Mouse (Mus musculus): Measurements from ENCODE around the gene Slx4ip. TPM values are rescaled to one million over a fixed set of nuclear protein-coding genes. Genes with fewer than 3 reads are reported as not detected.

Gene Slx4ip
- polyA plus RNA-seq, 1 experiment = 2.1 TPM

DNA sequence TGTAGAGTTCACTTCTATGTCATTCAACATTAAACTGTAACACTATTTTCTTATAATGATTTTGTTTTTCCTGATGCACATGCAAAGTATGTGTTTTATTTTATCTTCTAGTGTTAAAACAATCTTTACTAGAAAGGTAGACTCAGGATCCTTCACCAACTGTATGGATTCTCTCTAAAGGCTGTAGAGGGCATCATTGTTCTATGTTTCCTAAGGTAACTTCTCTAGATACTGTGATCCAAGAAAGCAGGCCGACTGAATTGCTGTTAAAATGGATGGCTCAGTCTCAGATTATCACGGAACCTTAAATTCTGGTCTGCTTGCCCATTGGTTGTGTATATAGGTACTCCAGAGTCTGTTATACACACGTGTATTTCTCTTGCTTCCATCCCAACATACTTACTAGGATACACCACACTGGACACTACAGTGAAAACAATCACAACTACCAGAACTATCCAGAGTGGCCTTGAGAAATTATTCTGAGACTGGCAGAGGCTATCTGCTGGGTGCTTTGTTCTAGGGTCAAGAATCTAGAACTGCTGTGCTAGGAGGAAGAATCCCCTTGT lies 23.4 kb downstream of the Slx4ip start:
- TF ChIP-seq POLR2A (IDR thresholded peaks at IDR 0.05; ENCODE audit: control insufficient read depth, low read depth, low read length) = no peak
- no peak for TF ChIP-seq CTCF (IDR thresholded peaks at IDR 0.05; ENCODE audit: control insufficient read depth, insufficient read depth, insufficient replicate concordance, low read depth, low read length)

DNA sequence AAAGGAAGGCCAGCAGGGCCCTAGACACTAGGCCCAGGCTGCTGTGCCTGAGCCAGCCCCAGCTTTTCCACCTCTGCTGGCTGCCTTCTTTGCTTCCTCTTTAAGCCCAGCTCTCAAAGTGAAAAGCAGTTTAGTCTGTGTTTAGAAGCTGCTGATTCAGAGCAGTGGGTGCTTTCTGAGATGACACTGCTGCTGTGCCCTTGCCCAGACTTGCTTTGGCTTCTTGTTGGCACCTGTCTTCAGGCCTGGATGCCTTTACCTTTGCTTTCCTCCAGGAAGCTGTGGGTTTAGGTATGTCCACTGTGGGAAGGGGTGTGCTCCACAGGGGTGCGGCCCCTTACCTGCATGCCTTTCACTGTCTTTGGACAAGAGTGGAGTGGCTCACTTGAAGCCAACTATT lies 28.4 kb downstream of the Slx4ip start:
- no peak overlapping the region for H3K4me3 ChIP-seq (ENCODE audit: control insufficient read depth, low read depth, low read length)
- H3K36me3 ChIP-seq (ENCODE audit: control insufficient read depth, insufficient read depth, low read length) = no peaks in the 10 kb centered on the region
- H3K4me1 ChIP-seq (ENCODE audit: control insufficient read depth, insufficient read depth, low read length) = no peaks in the 10 kb centered on the region
- TF ChIP-seq CTCF (IDR thresholded peaks at IDR 0.05; ENCODE audit: control insufficient read depth, insufficient read depth, insufficient replicate concordance, low read depth, low read length) = no peak
- no peak for TF ChIP-seq POLR2A (IDR thresholded peaks at IDR 0.05; ENCODE audit: control insufficient read depth, low read depth, low read length)
- no peaks in the 10 kb centered on the region for H3K27me3 ChIP-seq (ENCODE audit: control insufficient read depth, insufficient read depth, low read length)
- H3K27ac ChIP-seq (ENCODE audit: control insufficient read depth, insufficient read depth, low read depth, low read length) = no peak overlapping the region

More for the DNA sequence above, 23.4 kb downstream of the Slx4ip start:
- no peaks in the 10 kb centered on the region for H3K36me3 ChIP-seq (ENCODE audit: control insufficient read depth, insufficient read depth, low read length)
- no peaks in the 10 kb centered on the region for H3K4me1 ChIP-seq (ENCODE audit: control insufficient read depth, insufficient read depth, low read length)
- no peak overlapping the region for H3K4me3 ChIP-seq (ENCODE audit: control insufficient read depth, low read depth, low read length)
- no peaks in the 10 kb centered on the region for H3K27me3 ChIP-seq (ENCODE audit: control insufficient read depth, insufficient read depth, low read length)
- H3K27ac ChIP-seq (ENCODE audit: control insufficient read depth, insufficient read depth, low read depth, low read length) = no peak overlapping the region

DNA sequence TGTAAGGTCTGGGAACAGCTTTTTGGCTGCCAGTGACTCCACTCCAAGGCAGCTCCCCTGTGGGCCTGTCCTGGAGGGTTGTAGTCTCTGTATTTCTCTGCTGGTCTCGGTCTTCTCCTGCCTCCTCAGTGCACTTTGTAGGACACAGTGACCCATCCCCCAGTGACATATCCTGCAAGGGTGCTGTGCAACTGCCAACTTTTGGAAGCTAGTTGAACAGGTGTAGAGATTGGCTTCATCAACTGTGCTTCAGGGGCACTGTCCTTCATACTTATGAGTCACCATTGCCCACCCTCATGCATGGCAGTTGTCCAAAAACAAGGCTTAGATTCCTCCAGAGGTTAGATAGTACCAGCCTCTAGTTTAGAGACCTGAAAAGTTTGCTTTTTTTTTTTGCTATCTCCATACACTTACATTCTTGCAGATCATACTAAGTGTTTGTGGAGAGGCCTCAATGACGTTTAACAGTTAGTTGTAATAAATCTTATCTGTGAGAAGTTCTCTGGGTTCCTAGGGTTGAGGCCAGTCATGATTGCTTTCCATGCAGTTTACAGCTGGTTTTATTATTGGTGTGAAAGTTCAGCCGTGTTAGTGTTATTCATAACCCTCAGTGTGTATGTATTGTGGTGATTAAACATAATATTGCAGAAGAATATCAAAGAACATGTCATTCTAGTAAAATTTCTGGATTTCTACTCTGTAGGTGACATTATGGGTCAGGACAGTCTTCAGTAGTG lies 29.4 kb downstream of the Slx4ip start:
- no peaks in the 10 kb centered on the region for H3K27me3 ChIP-seq (ENCODE audit: control insufficient read depth, insufficient read depth, low read length)
- H3K4me1 ChIP-seq (ENCODE audit: control insufficient read depth, insufficient read depth, low read length) = no peaks in the 10 kb centered on the region
- no peak overlapping the region for H3K4me3 ChIP-seq (ENCODE audit: control insufficient read depth, low read depth, low read length)
- TF ChIP-seq POLR2A (IDR thresholded peaks at IDR 0.05; ENCODE audit: control insufficient read depth, low read depth, low read length) (no peak), CTCF (IDR thresholded peaks at IDR 0.05; ENCODE audit: control insufficient read depth, insufficient read depth, insufficient replicate concordance, low read depth, low read length) (no peak)
- no peak overlapping the region for H3K27ac ChIP-seq (ENCODE audit: control insufficient read depth, insufficient read depth, low read depth, low read length)
- no peaks in the 10 kb centered on the region for H3K36me3 ChIP-seq (ENCODE audit: control insufficient read depth, insufficient read depth, low read length)

DNA sequence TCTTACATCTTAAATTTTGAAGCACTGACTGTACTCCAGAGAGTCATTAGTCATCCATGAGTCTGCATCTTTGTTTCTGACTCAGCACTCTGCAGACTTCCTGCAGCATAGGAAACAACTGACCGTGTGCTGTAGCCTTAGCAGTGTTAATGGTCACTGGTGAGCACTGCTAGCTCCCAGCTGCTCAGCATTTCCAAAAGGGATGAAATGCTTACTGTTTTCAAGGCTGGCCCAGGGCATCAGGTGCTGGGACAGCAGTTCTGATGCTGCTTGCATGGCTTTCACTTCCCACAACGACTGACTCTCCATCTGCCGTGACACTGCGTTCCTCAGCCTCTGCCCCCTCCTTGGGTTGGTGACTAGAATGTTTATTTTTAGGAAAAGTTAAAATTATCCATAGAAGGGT lies 30.0 kb downstream of the Slx4ip start:
- Histone ChIP-seq H3K27me3 (ENCODE audit: control insufficient read depth, insufficient read depth, low read length) (no peaks in the 10 kb centered on the region), H3K4me1 (ENCODE audit: control insufficient read depth, insufficient read depth, low read length) (no peaks in the 10 kb centered on the region), H3K27ac (ENCODE audit: control insufficient read depth, insufficient read depth, low read depth, low read length) (no peak overlapping the region; the same call in 1 of the 2 replicates), H3K4me3 (ENCODE audit: control insufficient read depth, low read depth, low read length) (no peak overlapping the region), H3K36me3 (ENCODE audit: control insufficient read depth, insufficient read depth, low read length) (no peaks in the 10 kb centered on the region)
- no peak for TF ChIP-seq POLR2A (IDR thresholded peaks at IDR 0.05; ENCODE audit: control insufficient read depth, low read depth, low read length)

DNA sequence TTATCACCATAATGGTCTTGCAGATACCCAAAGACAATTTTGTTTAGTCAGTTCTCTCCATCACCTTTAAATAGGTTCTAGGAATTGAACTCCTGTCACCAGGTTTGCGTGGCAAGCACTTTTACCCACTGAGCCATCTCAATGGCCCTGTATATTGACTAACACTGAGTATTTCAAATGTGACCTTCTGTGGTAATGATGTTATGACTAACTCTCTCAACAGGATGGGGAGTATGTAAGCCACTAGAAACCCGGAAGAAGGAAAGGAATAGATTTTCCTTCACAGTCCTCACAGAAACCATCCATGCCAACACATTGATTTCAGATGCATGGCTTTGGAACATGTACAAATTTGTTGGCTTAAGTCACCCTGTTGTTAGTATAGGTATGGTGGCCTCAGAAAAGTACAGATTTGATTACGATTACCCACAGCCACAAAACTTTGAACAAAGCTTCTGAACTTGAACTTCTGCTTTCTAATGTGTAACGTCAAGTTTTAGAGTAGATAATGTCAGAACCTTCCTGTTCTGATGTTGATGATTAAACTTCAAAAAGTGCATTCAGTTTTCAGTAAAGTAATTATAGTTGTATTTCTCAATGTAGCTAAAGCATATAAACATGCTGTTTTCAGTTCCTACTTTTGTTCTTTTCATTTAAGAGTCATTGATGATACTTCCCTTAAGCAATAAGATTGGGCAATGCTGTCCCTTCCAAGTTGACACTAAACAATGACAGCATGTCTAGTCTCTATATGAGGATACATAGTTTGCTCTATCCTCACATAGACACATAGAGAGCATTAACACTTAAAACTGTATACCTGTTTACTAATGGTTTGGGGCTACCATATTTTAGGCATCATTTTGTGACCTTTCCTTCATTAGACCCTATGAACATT lies 45.6 kb downstream of the Slx4ip start:
- Histone ChIP-seq H3K4me1 (ENCODE audit: control insufficient read depth, insufficient read depth, low read length) (no peaks in the 10 kb centered on the region), H3K27ac (ENCODE audit: control insufficient read depth, insufficient read depth, low read depth, low read length) (no peak overlapping the region), H3K27me3 (ENCODE audit: control insufficient read depth, insufficient read depth, low read length) (no peaks in the 10 kb centered on the region), H3K36me3 (ENCODE audit: control insufficient read depth, insufficient read depth, low read length) (no peaks in the 10 kb centered on the region), H3K4me3 (ENCODE audit: control insufficient read depth, low read depth, low read length) (peak overlapping the region; percentile 30; the same call in 1 of the 2 replicates)
- TF ChIP-seq CTCF (IDR thresholded peaks at IDR 0.05; ENCODE audit: control insufficient read depth, insufficient read depth, insufficient replicate concordance, low read depth, low read length) (no peak), POLR2A (IDR thresholded peaks at IDR 0.05; ENCODE audit: control insufficient read depth, low read depth, low read length) (no peak)

DNA sequence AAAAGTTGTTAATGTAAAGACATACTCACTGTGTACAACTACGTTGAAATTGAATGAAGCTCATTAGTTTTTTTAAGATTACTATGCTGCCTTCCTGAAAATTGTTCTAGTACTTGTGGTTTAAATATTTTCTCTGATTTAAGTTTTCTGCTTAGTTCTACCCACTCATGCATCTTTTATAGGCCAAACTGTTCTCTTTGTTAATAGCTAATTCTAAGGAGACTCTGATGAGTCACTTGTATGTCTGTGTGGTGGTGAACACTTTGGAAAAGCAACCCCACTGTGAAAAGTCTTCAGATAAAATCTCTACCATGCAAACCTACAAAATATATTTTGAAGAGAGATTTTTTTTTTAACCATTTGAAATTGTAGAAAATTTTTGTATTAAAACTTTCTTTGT lies 47.2 kb downstream of the Slx4ip start:
- Histone ChIP-seq H3K27ac (ENCODE audit: control insufficient read depth, insufficient read depth, low read depth, low read length) (no peak overlapping the region), H3K27me3 (ENCODE audit: control insufficient read depth, insufficient read depth, low read length) (no peaks in the 10 kb centered on the region), H3K4me3 (ENCODE audit: control insufficient read depth, low read depth, low read length) (no peak overlapping the region), H3K36me3 (ENCODE audit: control insufficient read depth, insufficient read depth, low read length) (no peaks in the 10 kb centered on the region), H3K4me1 (ENCODE audit: control insufficient read depth, insufficient read depth, low read length) (no peaks in the 10 kb centered on the region)
- no peak for TF ChIP-seq POLR2A (IDR thresholded peaks at IDR 0.05; ENCODE audit: control insufficient read depth, low read depth, low read length)
- no peak for TF ChIP-seq CTCF (IDR thresholded peaks at IDR 0.05; ENCODE audit: control insufficient read depth, insufficient read depth, insufficient replicate concordance, low read depth, low read length)

DNA sequence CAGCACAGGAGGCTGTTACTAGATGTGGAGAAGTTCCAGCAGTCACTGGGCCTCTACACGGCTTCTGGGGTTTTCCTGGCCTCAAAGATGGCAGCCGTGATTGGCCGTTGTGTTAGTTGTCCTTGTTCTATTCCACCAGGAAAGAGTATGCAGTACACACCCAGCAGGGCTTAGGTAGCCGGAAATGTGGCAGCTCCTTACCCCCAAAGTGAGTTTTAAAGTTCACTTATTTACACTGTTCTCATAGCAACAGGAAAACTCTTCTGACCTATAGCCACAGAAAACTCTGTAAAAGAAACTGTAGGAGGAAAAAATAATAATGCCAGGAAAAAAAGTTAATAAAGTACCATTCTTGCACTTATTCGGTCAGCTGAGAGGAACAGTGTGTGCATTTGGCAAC lies 55.3 kb downstream of the Slx4ip start:
- no peak overlapping the region for H3K27ac ChIP-seq (ENCODE audit: control insufficient read depth, insufficient read depth, low read depth, low read length)
- no peak for TF ChIP-seq CTCF (IDR thresholded peaks at IDR 0.05; ENCODE audit: control insufficient read depth, insufficient read depth, insufficient replicate concordance, low read depth, low read length)
- TF ChIP-seq POLR2A (IDR thresholded peaks at IDR 0.05; ENCODE audit: control insufficient read depth, low read depth, low read length) = no peak
- no peaks in the 10 kb centered on the region for H3K36me3 ChIP-seq (ENCODE audit: control insufficient read depth, insufficient read depth, low read length)
- H3K27me3 ChIP-seq (ENCODE audit: control insufficient read depth, insufficient read depth, low read length) = no peaks in the 10 kb centered on the region
- no peaks in the 10 kb centered on the region for H3K4me1 ChIP-seq (ENCODE audit: control insufficient read depth, insufficient read depth, low read length)
- H3K4me3 ChIP-seq (ENCODE audit: control insufficient read depth, low read depth, low read length) = no peak overlapping the region

All from testis, adult 2 months (tissue).